Mouse (Mus musculus) cerebellum, adult 2 months (tissue): ENCODE measurements around the gene Fam241a.

Source experiments
- CTCF ChIP-seq: fragments of 200-500 bp; IDR thresholded peaks from 2 replicates; pipeline ENCODE4 v1.5.1; 2011; ENCODE audit warnings: low read depth, mild to moderate bottlenecking, control low read depth, low read length, moderate library complexity, borderline replicate concordance; ENCODE audit not compliant: insufficient read depth
- POLR2A ChIP-seq: fragments of 200-500 bp; IDR thresholded peaks from 2 replicates; pipeline ENCODE4 v1.6.1; 2011; ENCODE audit warnings: low read length, control low read depth, borderline replicate concordance; ENCODE audit not compliant: insufficient read depth

- TF ChIP-seq POLR2A = no peak
- no peak for TF ChIP-seq CTCF
These were observed 33.6 kb downstream of the Fam241a start for GRCm38 (mm10) chr3:127862479-127862878.
